Mouse (Mus musculus) spleen, postnatal 36 days (tissue): Measurements from ENCODE around the gene Zkscan4.
"Not testable (repeated sequence)": the region's sequence is repeated elsewhere in the genome, so short reads cannot be mapped to it uniquely, and the experiment has no call there.

Experiments
- DNase-seq, 2 experiments: peaks; one replicate each; pipeline ENCODE4 v3.0.0; 2022; ENCODE audit warnings: low spot score in 2 of 2, mixed read lengths in 1 of 2

Zkscan4 gene

DNA sequence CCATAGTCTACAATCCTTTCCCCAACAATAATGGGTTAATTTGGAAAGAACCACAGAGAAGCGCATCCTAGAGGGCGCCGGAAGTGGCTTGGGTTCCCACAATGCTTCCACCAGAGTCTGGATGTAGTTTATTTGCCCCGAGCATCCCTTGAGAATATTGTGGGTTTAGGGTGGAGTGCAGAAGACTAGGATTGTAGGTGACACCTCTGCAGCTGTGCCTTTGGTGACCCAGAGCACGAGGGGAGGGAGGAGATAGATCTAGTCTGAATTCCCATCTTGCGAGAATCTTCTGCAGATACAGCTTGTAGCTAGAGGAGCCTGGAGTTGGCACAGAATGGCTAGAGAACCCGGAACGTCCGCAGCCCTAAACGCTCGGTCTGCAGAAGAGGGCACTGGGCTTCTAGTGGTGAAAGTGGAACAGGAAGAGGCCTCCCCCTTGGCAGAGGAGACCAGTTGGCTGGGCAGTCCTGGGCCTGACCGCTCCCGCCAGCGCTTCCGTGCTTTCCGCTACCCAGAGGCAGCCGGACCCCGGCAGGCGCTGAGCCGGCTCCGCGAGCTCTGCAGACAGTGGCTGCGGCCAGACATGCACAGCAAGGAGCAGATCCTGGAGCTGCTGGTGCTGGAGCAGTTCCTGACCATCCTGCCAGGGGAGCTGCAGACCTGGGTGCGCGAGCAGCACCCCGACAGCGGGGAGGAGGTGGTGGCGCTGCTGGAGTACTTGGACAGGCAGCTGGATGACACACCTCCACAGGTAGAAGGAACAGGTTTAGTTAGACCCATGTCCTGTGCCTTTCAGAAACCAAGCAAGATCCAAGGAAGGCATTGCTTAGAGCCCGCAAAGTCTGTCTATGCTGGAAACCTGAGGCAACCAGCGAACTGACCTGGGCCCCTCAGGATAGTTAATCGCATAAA, at the start of gene Zkscan4, which contains the start of gene Gm10065:
Zkscan4 (plus strand) TSS at position 149 of the 912 bp plus-strand sequence.
Gm10065 (minus strand) TSS at position 683 of the 912 bp plus-strand sequence.
- DNase-seq = peak in 1 of 2 experiments; percentile 3

DNA sequence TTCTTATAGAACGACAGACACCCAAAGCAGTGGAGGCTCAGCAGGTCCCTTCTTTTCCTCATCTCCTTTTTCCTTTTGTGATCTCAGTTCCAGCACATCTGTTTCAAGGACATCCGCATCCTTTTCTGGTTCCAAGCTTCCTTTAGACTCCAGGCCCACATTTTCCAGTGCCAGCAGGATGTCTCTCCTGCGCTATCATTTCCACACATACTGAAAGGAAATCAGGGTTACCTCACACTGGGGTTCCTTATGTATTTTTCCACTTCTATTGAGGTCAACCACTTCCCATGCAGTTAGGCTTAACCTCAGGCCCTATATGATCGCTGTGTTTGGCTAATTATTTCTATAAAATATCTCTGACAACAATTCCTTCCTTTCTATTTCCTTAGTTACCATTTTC, 43.2 kb upstream of the Zkscan4 start:
- no peak for DNase-seq

GRCm38 (mm10) chr13:21440503-21441206, 38.1 kb upstream of the Zkscan4 start, which contains the start of gene Pgbd1:
Pgbd1 (minus strand) TSS chr13:21441058.
- peak; percentile 27 to 32 for DNase-seq

DNA sequence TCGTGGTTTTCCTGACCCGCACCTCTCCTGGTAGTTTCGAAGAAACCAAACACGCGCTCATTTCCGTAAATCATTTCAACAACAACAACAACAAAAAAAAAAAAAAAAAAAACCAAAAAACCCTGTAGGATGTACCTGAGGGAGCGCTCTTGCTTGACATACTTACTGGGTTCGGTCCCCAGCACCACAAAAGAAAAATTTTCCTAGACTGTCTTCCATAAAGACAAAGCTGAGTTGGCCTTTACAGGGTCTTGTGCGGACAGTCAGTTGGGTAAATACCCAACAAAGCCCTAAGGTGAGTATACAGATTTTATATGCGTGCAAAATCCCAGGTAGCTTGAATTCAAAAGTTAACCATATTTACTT, 37.5 kb upstream of the Zkscan4 start:
- no peak for DNase-seq

DNA sequence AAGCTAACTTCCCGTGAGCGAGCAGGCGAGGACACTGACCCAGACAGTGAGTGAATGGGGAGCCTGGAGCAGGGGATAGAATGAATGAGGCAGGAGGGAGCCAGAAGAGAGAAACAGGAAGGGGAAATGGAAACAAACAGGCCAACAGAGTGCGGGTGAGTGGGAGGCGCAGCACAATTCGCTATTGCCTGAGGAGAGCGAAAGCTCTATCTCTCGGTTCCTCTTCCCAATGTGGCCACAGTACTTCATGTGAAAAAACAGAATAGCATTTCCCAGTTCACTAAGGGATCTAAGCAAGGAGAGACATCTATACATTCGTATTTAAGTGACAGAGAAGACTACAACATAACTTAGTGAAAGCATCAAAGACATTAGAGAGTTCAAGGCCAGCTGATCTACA, 31.9 kb upstream of the Zkscan4 start:
- DNase-seq = peak in 1 of 2 experiments; percentile 14

DNA sequence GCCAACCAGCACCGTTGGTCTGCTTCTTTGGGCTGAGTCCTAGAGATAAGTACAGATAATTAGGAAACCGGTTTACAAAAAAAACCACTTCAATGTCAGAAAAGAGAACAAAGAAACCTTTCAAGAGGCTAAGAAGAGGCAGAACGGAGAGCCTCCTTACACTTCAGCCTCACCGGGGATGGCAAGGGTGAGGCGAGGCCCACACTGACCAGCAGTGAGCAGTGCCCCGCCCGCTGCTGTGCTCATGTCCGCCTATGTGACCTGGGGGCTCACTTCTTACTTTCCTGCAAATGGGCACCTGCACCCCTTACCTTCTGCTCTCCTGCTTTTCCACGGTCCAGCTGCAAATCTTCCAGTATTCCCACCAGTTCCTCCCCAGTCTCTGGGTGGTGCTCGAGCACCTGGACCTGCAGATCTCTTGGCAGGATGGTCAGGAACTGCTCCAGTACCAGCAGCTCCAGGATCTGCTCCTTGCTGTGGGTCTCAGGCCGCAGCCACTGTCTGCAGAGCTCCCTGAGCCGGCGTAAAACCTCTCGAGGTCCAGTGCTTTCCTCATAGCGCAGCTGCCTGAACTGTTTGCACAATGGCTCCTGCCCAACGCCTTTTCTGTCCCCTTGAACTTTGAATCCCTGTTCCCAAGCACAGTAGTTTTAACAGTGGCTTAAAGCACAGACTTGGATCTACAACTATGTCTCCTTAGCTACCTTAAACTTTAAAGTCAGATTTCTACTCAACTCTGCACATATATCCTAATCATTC, 30.7 kb upstream of the Zkscan4 start:
- DNase-seq = no peak

- no peak for DNase-seq
These were observed 25.7 kb upstream of the Zkscan4 start for GRCm38 (mm10) chr13:21453042-21453441.

- peak; percentile 69 to 76 for DNase-seq
These were observed 25.3 kb upstream of the Zkscan4 start, which contains the start of gene Zscan26 for GRCm38 (mm10) chr13:21453449-21453848. Zscan26 (minus strand) TSS chr13:21453730.

- DNase-seq = no peak
These were observed 24.6 kb upstream of the Zkscan4 start for GRCm38 (mm10) chr13:21454133-21454532.

- DNase-seq = no peak
These were observed 22.4 kb upstream of the Zkscan4 start for GRCm38 (mm10) chr13:21456347-21456746.

DNA sequence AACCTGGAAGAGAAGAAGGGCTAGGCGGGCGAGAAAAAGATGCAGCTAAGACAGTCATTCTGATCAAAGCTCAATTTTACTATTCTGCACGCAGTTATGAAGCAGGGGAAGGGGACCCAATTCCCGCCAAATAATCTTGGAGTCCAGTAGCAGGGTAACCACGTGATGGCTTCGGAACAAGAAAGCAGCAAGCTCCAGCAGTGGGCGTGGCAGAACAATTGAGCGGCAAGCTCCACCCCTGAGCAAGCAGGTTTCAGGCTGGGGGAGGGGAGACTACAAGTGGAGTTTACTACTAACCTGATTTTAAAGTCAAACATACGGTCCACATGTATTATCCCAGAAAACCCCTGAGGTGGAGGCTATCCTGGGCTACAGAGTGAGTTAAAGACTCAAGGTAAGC, 16.2 kb upstream of the Zkscan4 start:
- DNase-seq = not testable (repeated sequence)

DNA sequence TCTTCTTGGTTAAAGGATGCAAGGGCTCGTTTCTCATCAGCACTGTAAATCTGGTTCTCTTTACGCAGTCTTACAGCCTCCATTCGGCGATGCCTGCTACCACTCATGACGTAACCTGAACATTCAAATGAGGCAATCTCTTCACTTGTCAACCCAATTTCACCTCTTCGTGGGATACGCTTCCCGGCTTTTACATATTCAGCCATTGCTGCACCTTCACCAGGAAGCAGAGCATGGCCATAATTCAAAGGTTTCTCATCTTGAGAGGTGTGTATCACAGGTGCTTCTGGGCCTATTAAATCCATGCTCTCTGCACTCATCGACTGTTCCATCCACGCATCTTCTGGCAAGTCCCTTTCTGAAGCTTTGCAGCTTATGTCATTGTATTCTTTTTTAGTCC, 11.4 kb upstream of the Zkscan4 start:
- no peak for DNase-seq

DNA sequence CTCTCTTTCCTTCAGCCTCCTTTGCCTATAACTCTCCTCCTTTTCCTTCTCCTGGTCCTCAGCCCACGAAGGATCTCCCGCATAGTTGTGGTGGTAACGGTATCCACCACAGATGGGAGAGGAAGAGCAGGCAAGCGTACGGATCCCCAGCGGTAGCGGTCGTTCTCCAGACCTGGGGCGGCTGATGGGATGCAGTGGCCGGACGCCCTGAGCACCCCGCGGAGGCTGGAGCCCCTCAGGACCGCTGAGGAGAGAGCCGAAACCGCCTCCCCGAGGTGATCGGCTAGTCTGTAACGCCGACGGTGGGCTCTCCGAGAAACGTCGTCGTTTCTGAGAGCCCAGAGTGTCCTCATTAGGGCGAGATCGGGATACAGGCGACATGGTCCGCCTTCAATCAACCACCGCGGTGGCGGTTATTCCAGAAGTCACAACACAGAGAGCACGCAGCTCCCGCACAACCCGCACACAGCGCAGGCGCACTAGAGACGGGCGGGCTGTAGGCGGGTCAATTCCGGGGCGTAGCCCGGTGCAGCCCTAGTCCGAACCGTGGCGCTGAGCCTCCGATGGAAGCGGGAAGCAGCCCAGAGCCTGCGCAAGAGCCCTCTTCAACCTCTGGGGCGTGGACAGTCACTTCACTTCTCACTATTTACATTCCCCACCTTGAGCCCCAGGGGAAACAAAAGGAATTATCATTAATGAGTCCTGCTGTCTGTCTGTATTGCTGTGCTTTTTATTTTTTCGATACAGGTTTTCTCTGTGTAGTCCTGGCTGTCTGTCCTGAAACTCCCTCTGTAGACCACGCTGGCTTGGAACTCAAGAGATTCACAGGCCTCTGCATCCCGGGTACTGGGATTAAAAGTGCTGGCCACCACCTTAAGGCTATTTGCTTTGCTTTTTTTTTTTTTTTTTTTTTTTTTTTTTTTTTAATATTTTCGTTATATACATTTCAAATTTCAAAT, 10.4 kb upstream of the Zkscan4 start, which contains the start of gene Nkapl:
Nkapl (minus strand) TSS at position 449 of the 959 bp plus-strand sequence.
- DNase-seq = peak; percentile 66 to 69

DNA sequence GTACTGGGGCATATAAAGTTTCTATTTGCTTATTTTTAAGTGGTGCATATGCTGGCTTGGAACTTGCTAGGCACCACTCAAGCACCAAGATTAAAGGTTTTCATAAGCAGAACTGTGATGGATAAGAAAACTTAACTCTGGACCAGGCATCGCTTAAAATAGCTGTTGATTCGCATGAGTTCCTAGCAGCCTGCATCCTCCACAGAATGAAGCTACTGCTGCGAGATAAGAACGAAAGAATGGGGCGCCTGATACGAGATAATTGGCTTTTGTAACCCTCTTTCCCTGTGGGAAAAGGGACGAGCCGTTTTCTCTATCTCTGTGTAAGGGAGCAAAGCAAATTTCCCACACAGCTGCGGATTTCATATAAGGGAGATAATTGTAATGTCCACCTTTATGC, 9.6 kb upstream of the Zkscan4 start:
- no peak for DNase-seq

DNA sequence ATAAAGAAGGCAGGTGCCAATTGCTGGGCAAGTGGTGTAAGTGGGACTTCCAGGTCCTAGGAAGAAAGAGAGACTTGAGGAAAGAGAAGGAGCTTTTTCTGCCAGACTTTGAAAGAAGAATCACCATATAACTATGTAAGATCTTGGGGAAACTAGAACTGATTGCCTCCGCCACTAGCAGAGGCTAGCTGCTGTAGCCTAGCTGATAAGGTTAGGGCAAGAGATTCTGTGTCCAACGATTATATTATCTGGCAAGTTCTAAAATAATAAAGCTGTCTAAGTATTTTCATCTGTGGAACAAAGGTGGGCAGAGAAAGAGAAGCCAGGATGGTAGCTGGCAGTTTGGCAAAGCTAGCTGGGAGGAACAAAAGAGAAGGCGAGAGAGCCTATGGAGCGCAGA, 6.3 kb upstream of the Zkscan4 start:
- no peak for DNase-seq

- DNase-seq = no peak
These were observed 8.2 kb downstream of the Zkscan4 start for GRCm38 (mm10) chr13:21486881-21487280.

DNA sequence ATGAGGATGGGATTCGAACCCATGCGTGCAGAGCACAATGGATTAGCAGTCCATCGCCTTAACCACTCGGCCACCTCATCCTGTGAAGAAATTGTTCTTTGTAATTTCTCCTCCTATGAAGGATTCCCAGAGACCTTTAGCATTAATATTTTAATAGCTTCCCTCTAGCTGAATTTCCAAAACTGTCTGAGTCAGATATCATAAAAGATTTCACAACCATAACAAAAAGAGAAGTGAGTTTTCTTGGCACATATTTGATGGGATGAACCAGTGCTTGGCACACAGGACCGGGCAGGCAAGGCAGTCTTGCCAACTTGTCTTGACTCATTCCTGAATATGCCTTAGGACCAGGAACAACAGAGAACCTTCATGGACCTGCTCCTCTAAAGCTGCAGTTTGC, 14.1 kb downstream of the Zkscan4 start:
- no peak for DNase-seq

DNA sequence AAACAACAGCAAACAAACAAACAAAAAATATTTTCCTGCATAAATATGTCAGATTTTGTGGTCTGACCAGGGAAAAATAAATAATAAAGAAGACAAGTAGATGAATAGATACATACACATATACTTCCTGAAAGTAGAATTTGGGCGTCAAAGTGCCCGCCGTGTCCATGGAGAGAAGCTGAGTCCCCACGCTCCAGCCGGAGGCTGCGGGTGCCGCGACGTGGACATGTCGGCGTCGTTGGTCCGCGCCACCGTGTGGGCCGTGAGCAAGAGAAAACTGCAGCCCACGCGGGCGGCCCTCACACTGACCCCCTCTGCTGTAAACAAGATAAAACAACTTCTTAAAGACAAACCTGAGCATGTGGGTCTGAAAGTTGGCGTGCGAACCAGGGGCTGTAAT, 16.4 kb downstream of the Zkscan4 start, which contains the start of gene AK157302:
AK157302 (plus strand) TSS at position 144 of the 400 bp plus-strand sequence.
- DNase-seq = peak in 1 of 2 experiments; percentile 14

- not testable (repeated sequence) for DNase-seq
These were observed 22.5 kb downstream of the Zkscan4 start, which contains the start of gene Gm11273 for GRCm38 (mm10) chr13:21501182-21501581. Gm11273 (minus strand) TSS chr13:21501418.

DNA sequence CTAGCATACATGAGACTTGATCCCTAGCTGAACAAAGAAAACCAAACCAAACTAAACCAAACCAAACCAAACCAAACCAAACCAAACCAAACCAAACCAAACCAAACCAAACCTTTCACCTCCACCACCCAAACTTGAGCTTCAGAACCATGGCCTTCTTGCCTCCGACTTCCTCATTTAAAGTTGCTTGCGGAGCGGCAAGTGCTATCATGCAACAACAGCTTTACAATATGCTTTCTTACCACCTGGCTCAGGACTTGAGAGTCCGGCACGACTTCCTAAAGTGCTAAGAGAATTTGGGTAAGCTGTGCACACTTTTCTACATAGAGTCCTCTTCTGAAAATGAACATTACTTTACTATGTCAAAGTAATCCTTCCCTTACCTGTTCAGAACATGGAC, 23.6 kb downstream of the Zkscan4 start:
- DNase-seq = no peak
